Mouse (Mus musculus): ENCODE data around the gene Tmem266.

DNA sequence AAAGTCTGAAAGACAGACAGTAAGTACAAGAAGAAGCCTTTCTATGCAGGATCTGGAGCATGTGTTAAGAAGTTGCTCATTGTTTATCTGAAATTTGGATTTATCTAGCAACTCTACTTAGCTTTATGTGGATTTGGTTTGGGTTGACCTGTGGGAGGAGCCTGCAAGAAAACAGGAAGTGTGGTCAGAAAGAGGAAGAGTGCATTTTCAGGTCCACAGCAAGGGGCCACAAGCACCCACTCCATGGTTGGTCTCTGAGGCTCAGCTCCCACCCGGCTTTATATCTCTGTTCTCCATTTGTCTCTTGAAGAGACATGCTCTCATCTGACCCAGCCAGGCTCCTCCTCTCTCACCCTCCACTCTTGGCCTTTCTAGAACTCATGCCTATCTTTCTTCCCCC, 68.9 kb downstream of the Tmem266 start:
- no peak for TF ChIP-seq CTCF (IDR thresholded peaks at IDR 0.05; ENCODE audit: extremely low read depth, insufficient read length, insufficient replicate concordance, low read depth, low read length)
- no peak for TF ChIP-seq POLR2A (IDR thresholded peaks at IDR 0.05; ENCODE audit: low read depth, low read length)
